Mouse (Mus musculus): Measurements from ENCODE around the gene Ino80. TPM values are rescaled to one million over a fixed set of nuclear protein-coding genes. Genes with fewer than 3 reads are reported as not detected.

Gene Ino80
- polyA plus RNA-seq, 1 experiment from 2014 or later = 3.5 TPM

DNA sequence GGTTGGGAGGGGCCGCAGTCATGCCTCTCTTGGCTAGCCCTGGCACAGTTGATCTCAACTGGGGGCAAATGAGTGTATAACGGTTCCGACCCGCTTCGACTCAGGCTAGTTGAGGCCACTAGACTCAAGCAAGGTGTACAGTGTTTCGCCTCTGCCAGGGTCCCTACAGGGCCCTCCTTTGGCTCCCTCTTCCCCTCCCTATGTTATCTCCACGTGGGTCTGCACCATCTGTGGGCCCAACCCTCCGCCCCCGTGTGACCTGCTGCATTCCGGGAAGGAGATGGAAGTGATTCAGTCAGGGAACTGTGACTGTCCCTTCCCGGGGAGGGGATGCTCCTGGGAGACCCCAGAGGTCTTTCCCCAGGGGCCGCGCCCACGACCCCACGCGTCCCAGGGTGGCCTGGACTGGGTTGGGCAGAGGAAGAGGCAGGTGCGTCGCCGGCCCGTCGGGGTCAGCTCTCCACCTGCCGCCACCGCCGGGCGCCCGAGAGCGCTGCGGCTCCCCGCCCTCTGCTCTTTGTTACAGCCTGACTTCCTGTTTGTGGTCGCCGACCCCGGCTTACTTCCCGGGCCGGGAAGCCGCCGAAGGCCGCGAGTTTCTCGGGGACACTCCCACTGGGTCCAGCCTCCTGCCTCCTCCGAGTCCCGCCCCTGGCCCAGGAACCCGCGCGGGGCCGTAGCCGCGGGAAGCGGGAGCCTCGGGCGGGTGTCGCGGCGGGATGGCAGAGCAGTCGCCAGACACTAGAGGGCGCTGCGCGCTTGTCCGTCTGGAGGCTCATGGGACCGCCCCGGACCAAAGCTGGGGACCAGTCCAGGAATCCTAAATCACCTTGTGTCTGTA is 139.8 kb downstream of the Ino80 start:
- Histone ChIP-seq H3K4me3 (peak overlapping the region; percentile 62), H3K9me3 (no peaks in the 10 kb centered on the region), H3K4me2 (replicated peaks) (peak overlapping the region; percentile 88), H3K27me3 (replicated peaks) (peaks cover 10% of the 10 kb centered on the region), H3K36me3 (no peaks in the 10 kb centered on the region), H3K27ac (no peak overlapping the region), H3K4me1 (peaks cover 7% of the 10 kb centered on the region), H3K9ac (peak overlapping the region; percentile 80)
- WGBS = 10% methylated on average over 53 of the region's 60 CpGs
- peak; percentile 84 for ATAC-seq (ENCODE audit: low FRiP score, low read depth)

GRCm38 (mm10) chr2:119336470-119336869 is 141.0 kb downstream of the Ino80 start:
- Histone ChIP-seq H3K4me3 (no peak overlapping the region), H3K4me2 (replicated peaks) (no peak overlapping the region), H3K27me3 (replicated peaks) (peaks cover 22% of the 10 kb centered on the region), H3K9ac (no peak overlapping the region), H3K9me3 (no peaks in the 10 kb centered on the region), H3K4me1 (peaks cover 7% of the 10 kb centered on the region), H3K36me3 (no peaks in the 10 kb centered on the region), H3K27ac (no peak overlapping the region)
- WGBS = 77% methylated on average over 10 of the region's 10 CpGs
- no peak for ATAC-seq (ENCODE audit: low FRiP score, low read depth)

DNA sequence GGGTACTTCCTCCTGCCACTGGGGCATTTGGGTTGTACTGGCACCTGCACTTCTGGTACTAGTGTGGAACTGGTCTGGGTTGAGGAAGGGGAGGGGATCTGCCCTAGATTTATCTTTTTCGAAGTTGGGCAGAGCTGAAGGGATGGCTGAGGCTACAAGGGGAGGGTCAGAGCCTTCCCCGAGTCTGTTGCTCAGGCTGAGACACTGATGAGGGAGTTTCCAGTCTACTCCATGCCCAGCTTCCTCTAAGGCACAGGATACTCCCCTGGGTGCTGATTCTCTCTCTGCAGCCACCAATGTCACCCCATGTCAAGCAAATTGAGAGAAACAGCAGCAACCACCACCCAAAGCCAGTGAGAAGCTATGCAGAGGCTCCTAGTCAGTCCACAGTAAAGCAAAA is 141.5 kb downstream of the Ino80 start:
- Histone ChIP-seq H3K4me2 (replicated peaks) (no peak overlapping the region), H3K4me3 (no peak overlapping the region), H3K4me1 (peaks cover 7% of the 10 kb centered on the region), H3K27me3 (replicated peaks) (peaks cover 26% of the 10 kb centered on the region), H3K36me3 (no peaks in the 10 kb centered on the region), H3K9ac (no peak overlapping the region), H3K27ac (no peak overlapping the region), H3K9me3 (no peaks in the 10 kb centered on the region)
- WGBS = 68% methylated on average over 2 of the region's 2 CpGs
- no peak for ATAC-seq (ENCODE audit: low FRiP score, low read depth)

GRCm38 (mm10) chr2:119335535-119335934 is 142.0 kb downstream of the Ino80 start:
- Histone ChIP-seq H3K27ac (no peak overlapping the region), H3K9ac (no peak overlapping the region), H3K36me3 (no peaks in the 10 kb centered on the region), H3K27me3 (replicated peaks) (peaks cover 31% of the 10 kb centered on the region), H3K4me2 (replicated peaks) (no peak overlapping the region), H3K4me3 (no peak overlapping the region), H3K9me3 (no peaks in the 10 kb centered on the region), H3K4me1 (peaks cover 7% of the 10 kb centered on the region)
- no peak for ATAC-seq (ENCODE audit: low FRiP score, low read depth)
- WGBS = 88% methylated on average over 1 of the region's 1 CpGs

GRCm38 (mm10) chr2:119334964-119335525 is 142.4 kb downstream of the Ino80 start:
- WGBS = 74% methylated on average over 7 of the region's 7 CpGs
- peaks cover 34% of the 10 kb centered on the region for H3K27me3 ChIP-seq (replicated peaks)
- peaks cover 7% of the 10 kb centered on the region for H3K4me1 ChIP-seq

DNA sequence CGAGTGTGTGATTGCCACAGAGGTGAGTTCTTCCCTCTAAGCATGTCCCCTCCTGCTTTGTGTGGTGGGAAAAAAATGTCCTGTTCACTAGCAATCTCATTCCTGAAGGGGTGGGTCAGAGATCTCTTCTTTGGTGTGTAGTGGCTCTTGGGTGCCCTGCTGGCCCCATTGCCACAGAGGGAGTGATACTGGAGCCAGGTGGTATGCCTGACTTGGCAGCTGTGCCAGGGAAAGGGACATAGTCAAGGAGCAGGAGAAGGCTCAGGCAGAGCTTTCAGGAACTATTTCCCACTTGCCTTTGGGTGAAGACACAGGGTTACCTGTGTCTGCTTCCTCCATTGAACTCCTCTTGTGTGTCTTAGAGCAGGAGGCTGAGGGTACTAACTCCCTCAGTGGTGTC is 143.4 kb downstream of the Ino80 start:
- no peak overlapping the region for H3K9ac ChIP-seq
- H3K4me1 ChIP-seq = peaks cover 14% of the 10 kb centered on the region
- ATAC-seq (ENCODE audit: low FRiP score, low read depth) = no peak
- no peak overlapping the region for H3K27ac ChIP-seq
- no peaks in the 10 kb centered on the region for H3K36me3 ChIP-seq
- no peak overlapping the region for H3K4me3 ChIP-seq
- WGBS = 82% methylated on average over 1 of the region's 1 CpGs
- no peak overlapping the region for H3K4me2 ChIP-seq (replicated peaks)
- H3K27me3 ChIP-seq (replicated peaks) = peaks cover 43% of the 10 kb centered on the region
- H3K9me3 ChIP-seq = no peaks in the 10 kb centered on the region

More at GRCm38 (mm10) chr2:119334964-119335525, 142.4 kb downstream of the Ino80 start:
- Histone ChIP-seq H3K4me3 (no peak overlapping the region), H3K4me2 (replicated peaks) (no peak overlapping the region), H3K36me3 (no peaks in the 10 kb centered on the region), H3K27ac (no peak overlapping the region), H3K9me3 (no peaks in the 10 kb centered on the region), H3K9ac (no peak overlapping the region)
- no peak for ATAC-seq (ENCODE audit: low FRiP score, low read depth)

DNA sequence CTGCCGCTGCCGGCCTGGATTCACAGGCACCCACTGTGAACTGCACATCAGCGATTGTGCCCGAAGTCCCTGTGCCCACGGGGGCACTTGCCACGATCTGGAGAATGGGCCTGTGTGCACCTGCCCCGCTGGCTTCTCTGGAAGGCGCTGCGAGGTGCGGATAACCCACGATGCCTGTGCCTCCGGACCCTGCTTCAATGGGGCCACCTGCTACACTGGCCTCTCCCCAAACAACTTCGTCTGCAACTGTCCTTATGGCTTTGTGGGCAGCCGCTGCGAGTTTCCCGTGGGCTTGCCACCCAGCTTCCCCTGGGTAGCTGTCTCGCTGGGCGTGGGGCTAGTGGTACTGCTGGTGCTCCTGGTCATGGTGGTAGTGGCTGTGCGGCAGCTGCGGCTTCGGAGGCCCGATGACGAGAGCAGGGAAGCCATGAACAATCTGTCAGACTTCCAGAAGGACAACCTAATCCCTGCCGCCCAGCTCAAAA is 145.3 kb downstream of the Ino80 start:
- H3K27me3 ChIP-seq (replicated peaks) = peaks cover 62% of the 10 kb centered on the region
- H3K9ac ChIP-seq = no peak overlapping the region
- 75% methylated on average over 24 of the region's 24 CpGs for WGBS
- no peak overlapping the region for H3K27ac ChIP-seq
- ATAC-seq (ENCODE audit: low FRiP score, low read depth) = no peak
- no peak overlapping the region for H3K4me3 ChIP-seq
- no peaks in the 10 kb centered on the region for H3K9me3 ChIP-seq
- H3K4me2 ChIP-seq (replicated peaks) = no peak overlapping the region
- H3K36me3 ChIP-seq = no peaks in the 10 kb centered on the region
- peaks cover 14% of the 10 kb centered on the region for H3K4me1 ChIP-seq

DNA sequence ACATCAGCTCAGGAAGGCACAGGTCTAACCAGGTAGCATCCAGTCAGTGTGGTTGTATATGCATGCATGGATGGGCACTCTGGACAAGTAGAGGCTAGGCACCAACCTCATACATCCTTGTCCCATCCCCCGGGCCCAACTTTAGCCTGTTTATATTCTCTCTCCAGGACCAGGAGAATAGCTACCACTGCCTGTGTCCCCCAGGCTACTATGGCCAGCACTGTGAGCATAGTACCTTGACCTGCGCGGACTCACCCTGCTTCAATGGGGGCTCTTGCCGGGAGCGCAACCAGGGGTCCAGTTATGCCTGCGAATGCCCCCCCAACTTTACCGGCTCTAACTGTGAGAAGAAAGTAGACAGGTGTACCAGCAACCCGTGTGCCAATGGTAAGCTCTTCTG is 146.7 kb downstream of the Ino80 start:
- no peak overlapping the region for H3K4me3 ChIP-seq
- ATAC-seq (ENCODE audit: low FRiP score, low read depth) = no peak
- H3K27me3 ChIP-seq (replicated peaks) = peaks cover 73% of the 10 kb centered on the region
- H3K4me1 ChIP-seq = peaks cover 26% of the 10 kb centered on the region
- H3K36me3 ChIP-seq = no peaks in the 10 kb centered on the region
- 90% methylated on average over 8 of the region's 8 CpGs for WGBS
- no peaks in the 10 kb centered on the region for H3K9me3 ChIP-seq
- H3K9ac ChIP-seq = no peak overlapping the region
- no peak overlapping the region for H3K4me2 ChIP-seq (replicated peaks)
- no peak overlapping the region for H3K27ac ChIP-seq

- no peak overlapping the region for H3K9ac ChIP-seq
- no peak for ATAC-seq (ENCODE audit: low FRiP score, low read depth)
- H3K36me3 ChIP-seq = no peaks in the 10 kb centered on the region
- WGBS = 55% methylated on average over 3 of the region's 3 CpGs
- peaks cover 88% of the 10 kb centered on the region for H3K27me3 ChIP-seq (replicated peaks)
- no peak overlapping the region for H3K4me2 ChIP-seq (replicated peaks)
- no peak overlapping the region for H3K4me3 ChIP-seq
- H3K4me1 ChIP-seq = peaks cover 39% of the 10 kb centered on the region
- no peak overlapping the region for H3K27ac ChIP-seq
- H3K9me3 ChIP-seq = no peaks in the 10 kb centered on the region
Observed at GRCm38 (mm10) chr2:119329123-119329817, 148.2 kb downstream of the Ino80 start.

DNA sequence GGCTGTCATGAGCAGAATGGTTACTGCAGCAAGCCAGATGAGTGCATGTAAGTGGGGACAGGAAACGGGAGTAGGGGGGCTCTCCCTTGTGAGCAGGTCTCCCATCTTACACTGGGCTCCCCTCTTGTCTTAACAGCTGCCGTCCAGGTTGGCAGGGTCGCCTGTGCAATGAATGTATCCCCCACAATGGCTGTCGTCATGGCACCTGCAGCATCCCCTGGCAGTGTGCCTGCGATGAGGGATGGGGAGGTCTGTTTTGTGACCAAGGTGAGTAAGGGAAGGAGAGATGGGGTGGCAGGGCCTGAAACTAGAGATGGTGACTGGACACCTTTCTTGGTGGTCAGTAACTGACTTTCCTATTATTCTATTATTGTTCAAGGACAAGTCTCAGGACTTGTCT is 148.9 kb downstream of the Ino80 start:
- Histone ChIP-seq H3K36me3 (no peaks in the 10 kb centered on the region), H3K9ac (no peak overlapping the region), H3K27ac (no peak overlapping the region), H3K4me2 (replicated peaks) (peak overlapping the region; percentile 71; the same call in 1 of the 2 replicates), H3K4me1 (peaks cover 46% of the 10 kb centered on the region), H3K9me3 (no peaks in the 10 kb centered on the region), H3K4me3 (no peak overlapping the region), H3K27me3 (replicated peaks) (peaks cover 92% of the 10 kb centered on the region)
- no peak for ATAC-seq (ENCODE audit: low FRiP score, low read depth)
- WGBS = 41% methylated on average over 5 of the region's 5 CpGs

GRCm38 (mm10) chr2:119327942-119328526 is 149.5 kb downstream of the Ino80 start:
- Histone ChIP-seq H3K4me3 (peak overlapping the region; percentile 35; the same call in 1 of the 2 replicates), H3K9ac (no peak overlapping the region), H3K4me1 (peaks cover 46% of the 10 kb centered on the region), H3K4me2 (replicated peaks) (peak overlapping the region; percentile 71), H3K9me3 (no peaks in the 10 kb centered on the region), H3K27me3 (replicated peaks) (peaks cover 97% of the 10 kb centered on the region), H3K36me3 (no peaks in the 10 kb centered on the region), H3K27ac (no peak overlapping the region)
- no peak for ATAC-seq (ENCODE audit: low FRiP score, low read depth)
- 14% methylated on average over 11 of the region's 11 CpGs for WGBS

DNA sequence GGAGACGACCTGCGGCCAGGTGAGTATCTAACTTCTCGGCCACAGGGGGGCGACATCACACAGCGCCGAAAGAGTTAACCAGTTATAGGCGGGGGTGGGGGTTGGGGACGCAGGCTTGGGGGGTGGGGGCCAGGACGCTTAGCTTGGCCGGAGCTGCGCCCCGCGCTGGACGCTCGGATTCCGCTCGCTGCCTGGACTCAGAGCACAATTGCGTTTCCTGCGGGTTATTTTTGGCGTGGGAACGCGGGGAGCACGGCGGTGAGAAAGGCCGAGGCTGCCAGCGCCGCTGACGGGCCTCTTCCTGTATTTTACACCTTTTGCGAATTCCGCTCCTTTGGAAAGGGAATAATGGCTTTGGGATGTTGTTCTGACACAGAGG is 150.4 kb downstream of the Ino80 start:
- H3K4me3 ChIP-seq = peak overlapping the region; percentile 35
- H3K9me3 ChIP-seq = no peaks in the 10 kb centered on the region
- 0% methylated on average over 30 of the region's 30 CpGs for whole genome bisulfite sequencing
- peaks cover 98% of the 10 kb centered on the region for H3K27me3 ChIP-seq (replicated peaks)
- no peak for ATAC-seq (ENCODE audit: low FRiP score, low read depth)
- H3K4me1 ChIP-seq = peaks cover 54% of the 10 kb centered on the region
- H3K9ac ChIP-seq = no peak overlapping the region
- peak overlapping the region; percentile 71 for H3K4me2 ChIP-seq (replicated peaks)
- no peak overlapping the region for H3K27ac ChIP-seq
- H3K36me3 ChIP-seq = no peaks in the 10 kb centered on the region
